Mouse (Mus musculus) forebrain, postnatal 0 days (tissue): ENCODE data around the gene Fbxo2. TPM values are rescaled to one million over a fixed set of nuclear protein-coding genes. Genes with fewer than 3 reads are reported as not detected.

Experiments
- ATAC-seq: fragments of 200-750 bp; cut with Nextera tagmentation; 2 replicates; pipeline ENCODE4 v1.8.0; 2017; ENCODE audit warnings: mild to moderate bottlenecking, moderate library complexity
- DNase-seq: peaks from one replicate; pipeline ENCODE4 v3.0.0-alpha.2; 2015
- H3K27ac ChIP-seq: fragments of 300-500 bp; sonication (generic); 2 replicates; pipeline ENCODE4 v1.5.1; 2014; ENCODE audit warnings: low read depth, mild to moderate bottlenecking, antibody characterized with exemption, low read length, moderate library complexity, mixed read lengths
- H3K27me3 ChIP-seq: fragments of 300-500 bp; sonication (generic); 2 replicates; pipeline ENCODE4 v1.6.1; 2014; ENCODE audit warnings: mild to moderate bottlenecking, low read length, mixed read lengths; ENCODE audit not compliant: insufficient read depth
- H3K36me3 ChIP-seq: fragments of 300-500 bp; sonication (generic); 2 replicates; pipeline ENCODE4 v1.6.1; 2014; ENCODE audit warnings: mild to moderate bottlenecking, moderate library complexity; ENCODE audit not compliant: insufficient read depth
- H3K4me1 ChIP-seq: fragments of 300-500 bp; sonication (generic); 2 replicates; pipeline ENCODE4 v1.6.1; 2014; ENCODE audit warnings: antibody characterized with exemption; ENCODE audit not compliant: insufficient read depth
- H3K4me2 ChIP-seq: fragments of 300-500 bp; sonication (generic); 2 replicates; pipeline ENCODE4 v1.6.1; 2014; ENCODE audit warnings: low read depth, mild to moderate bottlenecking, moderate library complexity
- H3K4me3 ChIP-seq: fragments of 300-500 bp; sonication (generic); 2 replicates; pipeline ENCODE4 v1.5.1; 2014; ENCODE audit warnings: low read depth, low read length, mixed read lengths
- H3K9ac ChIP-seq: fragments of 300-500 bp; sonication (generic); 2 replicates; pipeline ENCODE4 v1.6.1; 2014; ENCODE audit warnings: mild to moderate bottlenecking
- H3K9me3 ChIP-seq: fragments of 300-500 bp; sonication (generic); 2 replicates; pipeline ENCODE4 v1.6.1; 2016; ENCODE audit warnings: low read length
- CTCF ChIP-seq: sonication (generic); IDR thresholded peaks from 2 replicates; pipeline ENCODE4 v1.5.1; 2016; ENCODE audit warnings: antibody characterized with exemption, control low read depth, low read depth
- WGBS: fragments of 180-500 bp; shearing (Covaris S2); extraction: QIAGEN DNeasy Blood & Tissue Kit; methylation state at CpG from one replicate; pipeline ENCODE4 v1.1.7; 2014; 5-methylcytosine and 5-hydroxymethylcytosine counted together
- microRNA-seq, 2 experiments: library from miRNA; unstranded; fragments of <30 nt; microRNA quantifications; one replicate each; pipeline ENCODE4; 2016
- polyA plus RNA-seq: library from polyadenylated mRNA; unstranded; fragments of >200 nt; fragmentation: Nextera tagmentation; extraction: Ambion mirVana; gene quantifications from 2 replicates; pipeline ENCODE4 v1.2.1, GENCODE M21; 2015
- total RNA-seq: library from RNA; depleted of rRNA; stranded (reverse); fragments of >200 nt; gene quantifications from 2 replicates; pipeline ENCODE4 v1.2.3, GENCODE M21; 2014; rRNA removed

Gene Fbxo2
- total and polyA plus RNA-seq, 2 experiments from 2014 or later = 11.9 to 15.6 TPM

DNA sequence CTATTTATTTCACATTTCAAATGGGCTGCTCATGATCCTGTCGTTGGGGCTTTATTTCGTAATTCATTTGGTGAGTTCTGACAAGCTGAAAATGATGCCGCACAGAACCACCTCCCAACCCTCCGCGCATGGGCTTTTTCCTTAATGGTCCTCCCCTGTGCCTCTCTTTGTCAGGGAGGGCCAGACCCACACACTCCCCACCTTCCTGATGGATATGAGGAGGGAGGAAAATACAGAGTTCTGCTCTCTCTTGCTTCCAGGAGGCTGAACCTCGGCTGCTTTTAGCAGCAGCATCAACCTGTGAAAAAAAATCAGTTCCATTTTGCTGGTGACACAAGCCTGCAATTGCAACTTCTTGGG, 44.4 kb downstream of the Fbxo2 start:
- Histone ChIP-seq H3K4me3 (no peak overlapping the region), H3K9ac (no peak overlapping the region), H3K9me3 (no peaks in the 10 kb centered on the region), H3K4me1 (no peaks in the 10 kb centered on the region), H3K36me3 (no peaks in the 10 kb centered on the region), H3K27ac (no peak overlapping the region), H3K27me3 (no peaks in the 10 kb centered on the region), H3K4me2 (no peak overlapping the region)
- ATAC-seq (no peak), DNase-seq (no peak)
- 47% methylated on average over 6 of the region's 6 CpGs for WGBS
- TF ChIP-seq CTCF = no peak

DNA sequence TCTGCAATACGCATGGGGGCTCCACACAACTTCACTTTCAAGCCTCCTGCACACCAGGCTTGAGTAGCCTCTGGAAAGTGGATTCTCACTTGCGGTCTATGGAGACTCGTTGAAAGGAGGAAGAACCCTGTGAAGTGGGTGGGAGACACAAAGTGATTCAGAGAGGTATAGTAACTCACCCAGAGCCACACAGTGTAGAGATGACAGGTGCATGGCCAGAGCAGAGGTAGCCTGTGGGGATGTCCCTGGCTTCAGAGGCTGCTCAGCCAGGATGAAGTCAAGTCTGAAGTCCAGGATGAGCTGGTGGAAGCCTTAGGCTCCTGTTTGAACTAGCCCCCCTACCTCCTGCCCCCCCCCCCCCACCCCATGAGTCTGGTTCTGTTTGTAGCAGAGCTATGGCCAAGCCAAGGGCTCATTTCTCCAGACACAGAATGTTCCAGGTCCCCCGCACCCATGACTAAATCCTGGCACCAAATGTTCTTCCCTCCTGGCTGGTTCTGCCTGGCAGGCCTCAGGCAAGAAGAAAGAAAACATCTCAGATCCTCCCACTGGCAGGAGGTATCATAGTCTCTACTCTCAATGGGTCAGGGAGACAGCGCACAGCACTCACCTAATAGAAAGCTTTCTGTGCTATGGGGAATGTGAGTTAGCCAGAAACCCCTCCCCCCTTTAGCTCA, 54.2 kb downstream of the Fbxo2 start:
- no peak; the same call in 1 of the 2 replicates for ATAC-seq
- no peak overlapping the region for H3K4me2 ChIP-seq
- H3K27me3 ChIP-seq = no peaks in the 10 kb centered on the region
- no peaks in the 10 kb centered on the region for H3K4me1 ChIP-seq
- no peak for DNase-seq
- H3K27ac ChIP-seq = 0 out of 2 replicates have a peak overlapping the region, but pooled peaks have one; percentile 29
- no peak overlapping the region for H3K4me3 ChIP-seq
- WGBS = 52% methylated on average over 5 of the region's 5 CpGs
- H3K9ac ChIP-seq = no peak overlapping the region
- no peaks in the 10 kb centered on the region for H3K36me3 ChIP-seq
- TF ChIP-seq CTCF = no peak
- H3K9me3 ChIP-seq = no peaks in the 10 kb centered on the region

DNA sequence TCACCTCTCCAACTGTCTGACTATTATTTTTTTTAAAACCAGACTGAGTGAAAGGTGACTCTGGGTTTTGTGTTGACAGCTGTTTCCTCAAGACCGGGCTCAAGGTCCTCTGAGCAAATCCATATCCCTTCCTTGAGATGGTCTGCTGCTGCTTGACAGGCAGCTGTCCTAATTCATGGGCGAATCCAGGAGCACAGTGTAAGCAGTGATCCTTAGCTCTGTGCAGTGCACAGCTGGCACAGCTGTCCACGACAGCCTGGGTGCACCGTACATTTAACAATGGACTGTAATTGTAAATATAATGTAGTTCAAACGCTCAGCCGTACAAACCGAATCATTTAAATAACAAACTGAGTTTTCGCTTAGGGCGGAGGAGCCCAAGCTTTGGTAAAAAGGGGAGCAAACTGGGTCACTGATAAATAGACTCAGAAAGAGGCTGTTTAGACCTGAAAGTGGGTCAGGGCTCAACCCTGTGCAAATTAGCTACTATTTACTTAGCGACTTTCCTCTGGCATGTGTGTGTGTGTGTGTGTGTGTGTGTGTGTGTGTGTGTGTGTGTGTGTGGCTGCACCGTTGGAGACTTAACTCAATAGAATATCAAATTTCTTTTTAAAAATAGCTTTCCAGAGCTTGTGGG, 55.0 kb downstream of the Fbxo2 start:
- no peaks in the 10 kb centered on the region for H3K4me1 ChIP-seq
- no peak overlapping the region for H3K27ac ChIP-seq
- H3K4me2 ChIP-seq = no peak overlapping the region
- no peak for ATAC-seq
- H3K4me3 ChIP-seq = no peak overlapping the region
- no peaks in the 10 kb centered on the region for H3K36me3 ChIP-seq
- no peak for TF ChIP-seq CTCF
- H3K27me3 ChIP-seq = no peaks in the 10 kb centered on the region
- H3K9me3 ChIP-seq = no peaks in the 10 kb centered on the region
- no peak for DNase-seq
- 33% methylated on average over 11 of the region's 11 CpGs for WGBS
- H3K9ac ChIP-seq = no peak overlapping the region

Small RNA genes within 50 kb of the gene (microRNA-seq; reads per million reads assigned to microRNA genes)
- gene Mir7022 = 0 to 0.39 reads per million in 2 experiments

Other genes starting within 250 kb of the Fbxo2 start
- gene Plod1, start 223.9 kb upstream of the Fbxo2 start, total RNA-seq = 13.5 and 18.8 TPM in 2 replicates
- gene Plod1, start 223.9 kb upstream of the Fbxo2 start, polyA plus RNA-seq = 17.3 and 17.9 TPM in 2 replicates
- 43.4 and 57.7 TPM in 2 replicates for gene 2510039O18Rik, start 219.7 kb upstream of the Fbxo2 start, total RNA-seq
- gene 2510039O18Rik, start 219.7 kb upstream of the Fbxo2 start, polyA plus RNA-seq = 12.0 and 12.8 TPM in 2 replicates
- gene Nppb, start 174.8 kb upstream of the Fbxo2 start, total RNA-seq = not detected in 2 replicates
- gene Nppb, start 174.8 kb upstream of the Fbxo2 start, polyA plus RNA-seq = 0.21 TPM in 1 of 2 replicates, not detected in the other
- gene Nppa, start 159.9 kb upstream of the Fbxo2 start, total RNA-seq = 1.5 TPM in 1 of 2 replicates, not detected in the other
- 1.1 and 2.2 TPM in 2 replicates for gene Nppa, start 159.9 kb upstream of the Fbxo2 start, polyA plus RNA-seq
- gene Clcn6, start 121.8 kb upstream of the Fbxo2 start, total RNA-seq = 48.2 and 61.0 TPM in 2 replicates
- gene Clcn6, start 121.8 kb upstream of the Fbxo2 start, polyA plus RNA-seq = 19.9 and 26.3 TPM in 2 replicates
- gene Mthfr, start 121.5 kb upstream of the Fbxo2 start, total RNA-seq = 27.0 and 34.5 TPM in 2 replicates
- 3.6 and 7.9 TPM in 2 replicates for gene Mthfr, start 121.5 kb upstream of the Fbxo2 start, polyA plus RNA-seq
- 3.8 and 4.2 TPM in 2 replicates for gene Agtrap, start 72.6 kb upstream of the Fbxo2 start, total RNA-seq
- gene Agtrap, start 72.6 kb upstream of the Fbxo2 start, polyA plus RNA-seq = 5.6 and 7.9 TPM in 2 replicates
- gene Mad2l2, start 30.2 kb upstream of the Fbxo2 start, total RNA-seq = 43.6 and 45.7 TPM in 2 replicates
- 102 and 104 TPM in 2 replicates for gene Mad2l2, start 30.2 kb upstream of the Fbxo2 start, polyA plus RNA-seq
- gene Draxin, start 29.9 kb upstream of the Fbxo2 start, total RNA-seq = 37.5 and 40.5 TPM in 2 replicates
- gene Draxin, start 29.9 kb upstream of the Fbxo2 start, polyA plus RNA-seq = 6.8 and 8.7 TPM in 2 replicates
- gene Fbxo6, start 8.5 kb upstream of the Fbxo2 start, total RNA-seq = 22.0 and 24.0 TPM in 2 replicates
- gene Fbxo6, start 8.5 kb upstream of the Fbxo2 start, polyA plus RNA-seq = 22.8 and 24.9 TPM in 2 replicates
- 126 and 132 TPM in 2 replicates for gene Fbxo44, start 139 bp upstream of the Fbxo2 start, total RNA-seq
- 73.3 and 81.4 TPM in 2 replicates for gene Fbxo44, start 139 bp upstream of the Fbxo2 start, polyA plus RNA-seq
- 13.2 and 17.3 TPM in 2 replicates for gene Disp3, start 127.3 kb downstream of the Fbxo2 start, total RNA-seq
- gene Disp3, start 127.3 kb downstream of the Fbxo2 start, polyA plus RNA-seq = 4.1 and 6.1 TPM in 2 replicates